Mouse (Mus musculus): ENCODE data around the gene Stap2. TPM values are rescaled to one million over a fixed set of nuclear protein-coding genes. Genes with fewer than 3 reads are reported as not detected.

Stap2 gene
- polyA plus RNA-seq (2015; fragmentation: Nextera tagmentation; extraction: Ambion mirVana), result 4.9 and 5.5 TPM in 2 replicates

DNA sequence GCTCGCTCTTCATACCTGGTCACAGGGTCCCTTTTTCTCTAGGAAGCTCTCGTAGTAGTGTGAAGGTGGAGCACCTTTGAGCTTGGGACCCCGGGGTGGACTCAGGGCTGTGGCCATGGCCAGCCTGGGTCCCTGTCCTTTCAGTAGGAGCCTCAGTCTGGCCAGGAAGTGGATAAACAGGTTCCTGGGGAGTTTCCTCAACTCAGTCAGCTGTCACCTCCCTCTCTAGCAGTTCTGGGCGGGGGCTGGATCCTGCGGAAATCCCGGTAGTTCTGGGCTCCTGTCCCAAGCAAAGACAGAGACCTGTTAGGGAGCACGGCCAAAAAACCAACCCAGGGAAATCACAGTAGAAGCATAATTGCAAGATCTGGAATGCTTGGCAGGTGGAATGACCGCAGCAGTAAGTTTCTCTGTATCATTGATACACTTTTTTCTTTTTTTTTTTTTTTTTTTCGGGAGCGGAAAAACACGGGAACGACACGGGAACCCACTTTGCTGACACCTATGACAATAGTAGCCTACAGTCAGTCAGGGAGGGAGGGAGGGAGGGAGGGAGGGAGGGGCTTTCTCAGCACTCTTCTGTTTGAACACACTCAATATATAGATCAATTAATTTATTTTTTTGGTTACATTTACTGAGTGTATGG is at the start of gene Stap2, which contains the start of gene Mpnd:
Stap2 (minus strand) TSS at position 170 of the 647 bp plus-strand sequence.
Mpnd (plus strand) TSS at position 297 of the 647 bp plus-strand sequence.
- no peak for ATAC-seq (replicated peaks)
- H3K27me3 ChIP-seq, result peaks cover 5% of the 10 kb centered on the region
- H3K27ac ChIP-seq (replicated peaks), result no peak within 1 kb of the TSS
- no peaks in the 10 kb centered on the region for H3K9me3 ChIP-seq
- peaks cover 17% of the 10 kb centered on the region for H3K4me1 ChIP-seq
- no peak within 1 kb of the TSS for H3K4me3 ChIP-seq
- no peaks in the 10 kb centered on the region for H3K36me3 ChIP-seq
- WGBS, result 54% methylated on average over 13 of the region's 13 CpGs
- no peak within 1 kb of the TSS for H3K4me2 ChIP-seq (replicated peaks)
- no peak within 1 kb of the TSS for H3K9ac ChIP-seq (replicated peaks)

DNA sequence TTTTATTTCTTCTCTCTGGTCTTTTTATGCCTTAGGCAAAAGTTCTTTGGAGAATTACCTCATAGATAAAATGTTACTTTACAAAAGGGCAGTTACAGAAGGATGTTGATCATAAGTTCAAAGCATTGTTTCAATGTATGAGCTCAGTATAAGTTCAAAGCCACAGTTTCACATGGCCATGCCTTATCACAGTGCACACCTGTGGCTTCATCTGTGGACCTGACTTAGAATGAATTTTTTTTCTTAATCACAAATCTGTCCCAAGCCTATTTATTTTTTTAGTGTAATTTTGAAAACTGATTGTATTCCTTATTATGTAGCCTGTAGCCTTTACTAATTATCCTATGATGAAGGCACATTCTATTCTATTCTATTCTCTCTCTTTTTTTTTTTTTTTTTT is 49.6 kb upstream of the Stap2 start:
- Histone ChIP-seq H3K36me3 (peaks cover 25% of the 10 kb centered on the region), H3K4me3 (no peak overlapping the region)
- ATAC-seq (replicated peaks), result no peak

DNA sequence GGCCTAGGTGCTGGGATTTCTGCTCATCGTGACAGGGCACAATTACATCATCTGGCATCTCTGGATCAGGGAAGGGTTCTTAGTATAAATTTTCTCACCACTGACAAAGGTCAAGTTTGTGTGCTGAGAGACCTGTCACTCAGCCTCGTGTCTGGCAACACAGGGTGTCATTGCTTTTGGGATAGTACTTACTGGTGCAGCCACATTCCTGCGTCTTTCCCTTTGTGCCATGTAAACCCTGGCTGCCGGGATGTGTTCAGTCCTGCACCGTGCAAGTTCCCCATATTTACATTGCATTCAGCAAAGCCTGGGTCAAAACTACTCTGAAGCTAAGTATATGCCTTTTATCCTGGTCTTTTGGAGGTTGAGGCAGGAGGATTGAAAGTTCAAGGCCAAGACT is 46.0 kb upstream of the Stap2 start:
- no peak for ATAC-seq (replicated peaks)

More for the DNA sequence above, 49.6 kb upstream of the Stap2 start:
- Histone ChIP-seq H3K27me3 (no peaks in the 10 kb centered on the region), H3K9ac (replicated peaks) (no peak overlapping the region), H3K4me1 (no peaks in the 10 kb centered on the region), H3K4me2 (replicated peaks) (no peak overlapping the region), H3K27ac (replicated peaks) (no peak overlapping the region), H3K9me3 (no peaks in the 10 kb centered on the region)

DNA sequence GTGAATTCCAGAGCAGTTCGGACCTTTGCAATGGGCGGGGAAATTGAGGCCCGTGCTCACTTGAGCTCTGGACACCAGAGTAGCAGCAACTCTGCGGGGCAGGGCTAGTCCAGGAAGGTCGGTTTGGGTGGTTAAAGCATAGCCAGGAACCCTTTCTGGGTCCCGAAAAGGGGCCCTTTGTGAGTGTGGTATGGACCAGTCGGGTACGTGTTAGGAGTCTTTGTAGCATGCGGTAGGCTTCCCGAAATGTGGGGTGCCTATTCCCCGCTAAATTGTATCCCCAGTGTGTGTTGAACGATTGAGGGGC is 35.4 kb upstream of the Stap2 start:
- H3K4me2 ChIP-seq (replicated peaks), result peak overlapping the region; percentile 89
- peaks cover 23% of the 10 kb centered on the region for H3K4me1 ChIP-seq
- no peaks in the 10 kb centered on the region for H3K27me3 ChIP-seq
- under 1% methylated on average over 12 of the region's 12 CpGs for WGBS
- ATAC-seq (replicated peaks), result no peak
- no peaks in the 10 kb centered on the region for H3K9me3 ChIP-seq
- no peaks in the 10 kb centered on the region for H3K36me3 ChIP-seq
- no peak overlapping the region; the same call in 1 of the 2 replicates for H3K27ac ChIP-seq (replicated peaks)
- peak overlapping the region; percentile 72 for H3K9ac ChIP-seq (replicated peaks)
- H3K4me3 ChIP-seq, result peak overlapping the region; percentile 75

More for the DNA sequence above, 46.0 kb upstream of the Stap2 start:
- H3K9ac ChIP-seq (replicated peaks), result no peak overlapping the region
- peaks cover 19% of the 10 kb centered on the region for H3K36me3 ChIP-seq
- no peaks in the 10 kb centered on the region for H3K9me3 ChIP-seq
- no peaks in the 10 kb centered on the region for H3K4me1 ChIP-seq
- H3K4me2 ChIP-seq (replicated peaks), result no peak overlapping the region
- no peak overlapping the region for H3K27ac ChIP-seq (replicated peaks)
- no peaks in the 10 kb centered on the region for H3K27me3 ChIP-seq
- 88% methylated on average over 5 of the region's 5 CpGs for WGBS
- H3K4me3 ChIP-seq, result no peak overlapping the region

DNA sequence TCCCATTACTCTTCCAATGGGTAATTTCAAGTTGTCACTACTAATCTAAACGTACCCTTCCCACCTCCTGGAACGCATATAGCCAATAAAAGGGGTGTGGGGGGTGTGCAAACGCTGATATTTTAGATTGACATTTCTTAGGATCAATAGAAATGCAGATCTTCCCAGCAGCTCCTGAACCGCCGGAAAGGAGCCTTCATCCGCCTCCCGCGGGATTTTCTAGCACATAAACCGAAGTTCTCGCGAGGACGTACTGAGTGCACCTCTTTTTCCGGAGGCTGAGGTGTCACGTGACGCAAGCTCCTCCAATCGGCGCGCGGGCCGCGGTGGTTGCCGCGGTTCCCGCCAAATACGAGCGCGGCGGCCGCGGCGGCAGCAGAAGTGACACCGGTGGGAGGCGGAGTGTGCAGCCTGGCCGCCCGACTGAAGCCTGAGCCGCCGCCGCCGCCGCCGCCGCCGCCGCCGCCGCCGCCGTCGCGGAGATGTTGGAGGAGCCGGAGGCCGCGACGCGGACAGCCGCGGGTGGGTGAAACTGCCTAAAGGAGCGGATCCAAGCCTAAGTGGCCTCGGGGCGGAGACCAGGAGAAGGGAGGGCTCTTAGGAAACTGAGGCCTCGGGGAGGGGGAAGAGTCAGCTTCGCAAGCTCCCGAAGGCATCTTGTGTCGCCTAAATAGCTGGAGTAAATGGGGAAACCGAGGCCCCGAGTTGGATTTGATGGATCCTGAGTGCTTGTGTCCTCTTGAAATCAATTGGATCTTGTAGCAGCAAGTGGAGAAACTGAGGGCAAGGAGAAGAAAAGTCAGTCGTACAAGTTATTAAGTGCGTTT is 34.9 kb upstream of the Stap2 start, which contains the start of gene Chaf1a:
Chaf1a (plus strand) TSS at position 410 of the 827 bp plus-strand sequence.
- Histone ChIP-seq H3K4me3 (peak within 1 kb of the TSS; percentile 75), H3K27me3 (no peaks in the 10 kb centered on the region), H3K27ac (replicated peaks) (peak within 1 kb of the TSS; percentile 63), H3K9ac (replicated peaks) (peak within 1 kb of the TSS; percentile 72), H3K9me3 (no peaks in the 10 kb centered on the region), H3K4me2 (replicated peaks) (peak within 1 kb of the TSS; percentile 89), H3K4me1 (peaks cover 28% of the 10 kb centered on the region), H3K36me3 (no peaks in the 10 kb centered on the region)
- WGBS, result under 1% methylated on average over 68 of the region's 68 CpGs
- peak; percentile 86 for ATAC-seq (replicated peaks)

DNA sequence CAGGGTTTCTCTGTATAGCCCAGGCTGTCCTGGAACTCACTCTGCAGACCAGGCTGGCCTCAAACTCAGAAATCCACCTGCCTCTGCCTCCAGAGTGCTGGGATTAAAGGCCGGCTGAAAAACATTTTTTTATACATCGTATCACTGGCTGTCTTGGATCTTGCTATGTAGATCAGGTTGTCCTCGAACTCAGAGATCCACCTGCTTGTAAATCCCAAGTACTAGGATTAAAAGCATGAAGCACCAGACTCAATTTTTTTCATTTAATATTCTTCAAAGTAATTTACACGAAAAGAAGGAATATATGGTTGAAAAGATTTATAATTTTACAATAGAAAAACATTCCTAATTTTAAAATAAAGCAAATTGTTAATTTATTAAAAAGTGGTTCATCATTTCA is 34.0 kb upstream of the Stap2 start:
- Histone ChIP-seq H3K9me3 (no peaks in the 10 kb centered on the region), H3K4me2 (replicated peaks) (peak overlapping the region; percentile 38), H3K4me1 (peaks cover 36% of the 10 kb centered on the region), H3K9ac (replicated peaks) (no peak overlapping the region), H3K27me3 (no peaks in the 10 kb centered on the region), H3K36me3 (peaks cover 4% of the 10 kb centered on the region; the same call in 1 of the 2 replicates), H3K27ac (replicated peaks) (peak overlapping the region; percentile 63), H3K4me3 (peak overlapping the region; percentile 75; the same call in 1 of the 2 replicates)
- no peak for ATAC-seq (replicated peaks)
- WGBS, result 83% methylated on average over 4 of the region's 4 CpGs

DNA sequence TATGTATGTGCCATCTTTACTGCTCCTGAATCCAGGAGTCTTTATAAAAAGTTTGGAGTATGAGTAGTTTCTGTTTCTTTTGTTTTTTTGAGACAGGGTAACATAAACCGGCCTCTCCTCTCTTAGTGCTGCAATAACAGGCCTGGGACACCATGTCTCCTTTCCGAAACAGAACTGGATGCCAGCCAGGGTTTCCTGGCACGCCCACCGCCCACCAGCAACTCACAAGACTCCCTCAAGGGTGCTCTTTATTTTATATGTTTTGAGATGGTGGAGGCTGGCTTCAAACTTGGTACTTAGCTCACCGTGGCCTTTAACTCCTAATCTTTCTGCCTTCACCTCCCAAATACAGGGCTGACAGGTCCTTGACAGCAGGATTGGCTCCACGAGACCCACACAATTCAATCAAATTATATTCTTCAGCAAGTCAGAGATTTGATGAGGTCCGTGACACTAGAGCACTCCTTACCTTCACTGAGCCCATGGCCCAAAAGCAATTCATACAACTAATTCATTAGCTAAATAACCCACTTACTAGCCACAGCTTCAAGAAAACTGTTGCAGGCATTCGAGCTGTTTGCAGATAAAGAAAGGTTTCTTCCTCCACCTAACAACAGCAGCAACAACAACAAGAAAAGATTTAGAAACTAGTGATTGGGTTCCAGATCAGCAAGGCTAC is 33.3 kb upstream of the Stap2 start:
- H3K36me3 ChIP-seq, result peaks cover 7% of the 10 kb centered on the region
- H3K27me3 ChIP-seq, result no peaks in the 10 kb centered on the region
- H3K27ac ChIP-seq (replicated peaks), result no peak overlapping the region
- WGBS, result 77% methylated on average over 8 of the region's 8 CpGs
- no peak overlapping the region for H3K4me3 ChIP-seq
- peaks cover 36% of the 10 kb centered on the region for H3K4me1 ChIP-seq
- no peak for ATAC-seq (replicated peaks)
- H3K9me3 ChIP-seq, result no peaks in the 10 kb centered on the region
- no peak overlapping the region for H3K9ac ChIP-seq (replicated peaks)
- no peak overlapping the region for H3K4me2 ChIP-seq (replicated peaks)

DNA sequence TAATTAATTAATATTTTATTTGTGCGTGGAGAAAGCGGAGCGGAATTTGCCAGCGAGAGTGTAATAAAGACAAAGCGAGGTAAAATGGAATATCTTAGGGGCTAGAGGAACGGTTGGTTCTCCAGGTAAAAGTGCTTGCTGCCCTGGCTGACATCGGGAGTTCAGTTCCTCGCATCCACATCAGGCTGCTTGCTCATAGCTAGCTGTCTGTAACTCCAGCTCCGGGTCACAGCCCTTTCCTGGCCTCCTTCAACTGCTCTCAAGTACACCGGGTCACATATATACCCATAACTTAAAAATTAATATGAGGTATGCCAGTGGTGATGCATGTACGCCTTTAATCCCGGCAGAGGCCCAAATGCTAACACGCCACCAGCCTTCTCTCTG is 31.5 kb upstream of the Stap2 start:
- H3K4me1 ChIP-seq, result peaks cover 44% of the 10 kb centered on the region

DNA sequence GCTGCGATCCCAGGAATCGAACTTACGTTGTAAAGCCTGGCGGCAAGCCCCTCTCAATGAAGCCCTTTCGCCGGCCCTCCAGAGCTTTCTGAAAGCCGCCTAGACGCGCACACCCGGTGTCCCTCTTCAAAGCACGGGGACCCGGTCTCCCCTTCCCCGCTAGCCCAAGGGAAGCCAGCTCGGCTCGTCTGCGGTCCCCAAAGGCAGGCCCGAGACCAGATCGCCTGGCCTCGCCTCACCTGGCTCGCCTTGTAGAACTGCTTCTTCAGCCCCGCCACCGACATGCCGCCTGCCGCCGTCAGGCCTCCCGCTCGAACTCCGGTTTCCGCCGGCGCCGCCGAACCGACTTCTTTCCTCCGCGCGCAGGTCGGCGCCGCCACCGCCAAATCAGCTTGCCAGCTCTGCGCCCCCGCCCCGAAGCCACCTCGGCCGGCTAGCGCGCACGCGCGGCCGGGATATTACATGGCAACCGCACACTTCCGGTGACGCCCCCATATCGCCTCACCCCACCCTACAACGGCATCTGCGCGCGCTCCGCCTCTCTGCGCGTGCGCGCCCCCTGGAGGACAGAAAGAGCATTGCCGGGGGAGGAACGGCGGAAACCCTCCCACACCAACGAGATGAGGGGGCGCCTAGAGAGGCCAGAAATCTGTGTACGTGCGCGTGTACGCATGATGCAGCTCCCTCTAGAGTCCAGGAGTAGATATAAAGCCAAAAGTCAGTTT is 31.0 kb upstream of the Stap2 start, which contains the start of gene Sh3gl1:
Sh3gl1 (minus strand) TSS at position 460 of the 725 bp plus-strand sequence.
- H3K36me3 ChIP-seq, result peaks cover 12% of the 10 kb centered on the region
- peak within 1 kb of the TSS; percentile 94 for H3K27ac ChIP-seq (replicated peaks)
- peak; percentile 88 for ATAC-seq (replicated peaks)
- WGBS, result under 1% methylated on average over 71 of the region's 74 CpGs
- peaks cover 38% of the 10 kb centered on the region for H3K4me1 ChIP-seq
- peak within 1 kb of the TSS; percentile 59 for H3K4me2 ChIP-seq (replicated peaks)
- H3K9me3 ChIP-seq, result no peaks in the 10 kb centered on the region
- H3K9ac ChIP-seq (replicated peaks), result peak within 1 kb of the TSS; percentile 87
- peak within 1 kb of the TSS; percentile 98 for H3K4me3 ChIP-seq
- H3K27me3 ChIP-seq, result no peaks in the 10 kb centered on the region

More for the DNA sequence above, 31.5 kb upstream of the Stap2 start:
- Histone ChIP-seq H3K4me3 (peak overlapping the region; percentile 98), H3K9me3 (no peaks in the 10 kb centered on the region), H3K27ac (replicated peaks) (peak overlapping the region; percentile 94; the same call in 1 of the 2 replicates), H3K9ac (replicated peaks) (0 out of 2 replicates have a peak overlapping the region, but pooled peaks have one; percentile 87), H3K36me3 (peaks cover 12% of the 10 kb centered on the region), H3K4me2 (replicated peaks) (peak overlapping the region; percentile 34), H3K27me3 (no peaks in the 10 kb centered on the region)
- peak; percentile 35 for ATAC-seq (replicated peaks)
- 39% methylated on average over 13 of the region's 13 CpGs for WGBS

DNA sequence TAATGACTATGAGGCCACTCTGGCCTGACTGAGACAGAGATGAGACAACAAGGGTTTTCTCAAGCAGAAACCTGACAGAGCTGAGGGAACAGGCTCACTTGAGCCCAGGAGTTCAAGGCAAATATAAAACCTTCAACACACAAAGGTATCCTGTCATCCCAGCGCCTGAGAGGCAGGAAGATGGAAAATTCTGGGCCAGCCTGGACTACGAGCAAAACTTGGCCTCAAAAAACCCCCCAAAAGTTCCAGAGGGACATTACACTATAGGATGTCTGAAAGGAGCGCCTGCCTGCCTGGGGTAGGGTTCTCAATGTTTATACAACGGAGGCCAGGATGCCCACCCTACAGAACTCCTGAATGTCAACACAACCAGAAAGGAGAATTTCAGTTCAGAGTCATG is 29.8 kb upstream of the Stap2 start:
- peaks cover 29% of the 10 kb centered on the region for H3K4me1 ChIP-seq
- WGBS, result 77% methylated on average over 4 of the region's 4 CpGs
- peaks cover 12% of the 10 kb centered on the region for H3K36me3 ChIP-seq
- H3K4me3 ChIP-seq, result peak overlapping the region; percentile 98
- ATAC-seq (replicated peaks), result no peak
- no peaks in the 10 kb centered on the region for H3K9me3 ChIP-seq
- H3K27me3 ChIP-seq, result no peaks in the 10 kb centered on the region
- H3K27ac ChIP-seq (replicated peaks), result no peak overlapping the region
- H3K9ac ChIP-seq (replicated peaks), result peak overlapping the region; percentile 87
- H3K4me2 ChIP-seq (replicated peaks), result peak overlapping the region; percentile 59

DNA sequence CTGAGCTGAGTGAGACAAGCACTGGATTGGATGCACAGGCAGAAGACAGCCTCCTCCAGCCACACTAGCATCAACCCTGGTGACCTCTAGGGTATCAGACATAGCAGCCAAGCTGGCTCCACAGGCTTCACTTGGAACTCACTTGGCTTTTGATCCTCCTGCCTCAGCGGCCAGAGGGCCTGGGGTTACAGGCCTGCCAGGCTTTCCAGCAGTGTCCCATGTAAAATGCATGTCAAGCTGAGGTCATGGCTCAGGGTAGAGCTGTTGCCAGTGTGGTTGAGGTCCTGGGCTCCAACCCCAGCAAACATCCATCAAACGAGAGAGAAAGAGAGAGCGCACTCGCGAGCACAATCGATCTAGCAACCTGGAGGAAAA is 29.3 kb upstream of the Stap2 start:
- no peak overlapping the region for H3K4me2 ChIP-seq (replicated peaks)
- no peaks in the 10 kb centered on the region for H3K27me3 ChIP-seq
- H3K27ac ChIP-seq (replicated peaks), result no peak overlapping the region
- peak overlapping the region; percentile 87; the same call in 1 of the 2 replicates for H3K9ac ChIP-seq (replicated peaks)
- H3K4me1 ChIP-seq, result peaks cover 29% of the 10 kb centered on the region
- peaks cover 12% of the 10 kb centered on the region for H3K36me3 ChIP-seq
- H3K9me3 ChIP-seq, result no peaks in the 10 kb centered on the region
- WGBS, result 90% methylated on average over 6 of the region's 6 CpGs
- H3K4me3 ChIP-seq, result no peak overlapping the region
- ATAC-seq (replicated peaks), result no peak
